Mouse (Mus musculus) liver, embryonic 14.5 days (tissue): ENCODE data around the gene Tmc6. TPM values are rescaled to one million over a fixed set of nuclear protein-coding genes. Genes with fewer than 3 reads are reported as not detected.
A peak's percentile ranks its signal among the peaks of the same experiment; 100 is the strongest.
"Not testable (repeated sequence)": the region's sequence is repeated elsewhere in the genome, so short reads cannot be mapped to it uniquely, and the experiment has no call there.

ENCODE experiments used
- ATAC-seq: fragments of 200-750 bp; cut with Nextera tagmentation; 2 replicates; pipeline ENCODE4 v1.8.0; 2017; ENCODE audit warnings: moderate number of reproducible peaks, mild to moderate bottlenecking, moderate library complexity; ENCODE audit not compliant: insufficient read depth
- DNase-seq, 3 experiments: peaks; one replicate each; pipeline ENCODE4 v3.0.0-alpha.2; 2012 to 2013; ENCODE audit warnings: low read depth in 3 of 3, low spot score in 3 of 3
- H3K27ac ChIP-seq: fragments of 300-500 bp; sonication (generic); 2 replicates; pipeline ENCODE4 v1.5.1; 2014; ENCODE audit warnings: moderate library complexity, mild to moderate bottlenecking, control low read depth, inconsistent platforms
- H3K27me3 ChIP-seq: fragments of 300-500 bp; sonication (generic); 2 replicates; pipeline ENCODE4 v1.6.1; 2014; ENCODE audit warnings: mild to moderate bottlenecking, low read length, moderate library complexity; ENCODE audit not compliant: control insufficient read depth, insufficient read depth
- H3K36me3 ChIP-seq: fragments of 300-500 bp; sonication (generic); replicated peaks from 2 replicates; pipeline ENCODE4 v1.6.1; 2014; ENCODE audit warnings: low read depth; ENCODE audit not compliant: control insufficient read depth, insufficient read depth
- H3K4me1 ChIP-seq, 2 experiments: fragments of 200-500 bp in 1 of 2; fragments of 300-500 bp in 1 of 2; sonication (generic) in 1 of 2; replicated peaks; 2 replicates each; pipeline ENCODE4 v1.6.1; 2012 to 2014; ENCODE audit warnings: antibody characterized with exemption in 1 of 2, inconsistent platforms in 1 of 2, low read length in 1 of 2; ENCODE audit not compliant: control insufficient read depth in 2 of 2, insufficient read depth in 2 of 2
- H3K4me2 ChIP-seq: fragments of 300-500 bp; sonication (generic); 2 replicates; pipeline ENCODE4 v1.6.1; 2014; ENCODE audit warnings: low read depth, mild to moderate bottlenecking, control low read depth, moderate library complexity
- H3K4me3 ChIP-seq, 2 experiments: fragments of 200-500 bp in 1 of 2; fragments of 300-500 bp in 1 of 2; sonication (generic) in 1 of 2; 2 replicates each; pipeline ENCODE4 v1.5.1; 2012 to 2014; ENCODE audit warnings: low read depth in 2 of 2, low read length in 2 of 2, mild to moderate bottlenecking in 2 of 2, control low read depth in 1 of 2, inconsistent platforms in 1 of 2, moderate library complexity in 1 of 2; ENCODE audit not compliant: insufficient read depth in 1 of 2
- H3K9ac ChIP-seq: fragments of 300-500 bp; sonication (generic); replicated peaks from 2 replicates; pipeline ENCODE4 v1.6.1; 2014; ENCODE audit warnings: mild to moderate bottlenecking, control low read depth, moderate library complexity
- H3K9me3 ChIP-seq: fragments of 300-500 bp; sonication (generic); 2 replicates; pipeline ENCODE4 v1.6.1; 2016; ENCODE audit warnings: low read length, mixed read lengths; ENCODE audit not compliant: control insufficient read depth
- CTCF ChIP-seq: IDR thresholded peaks from 2 replicates; pipeline ENCODE4 v1.5.1; 2016; ENCODE audit warnings: antibody characterized with exemption, low read depth, control low read depth
- EP300 ChIP-seq: IDR thresholded peaks from 2 replicates; pipeline ENCODE4 v1.6.1; 2016; ENCODE audit warnings: antibody characterized with exemption, low read depth
- WGBS: fragments of 180-500 bp; shearing (Covaris S2); extraction: QIAGEN DNeasy Blood & Tissue Kit; methylation state at CpG from one replicate; pipeline ENCODE4 v1.1.7; 2014; ENCODE audit not compliant: insufficient replicate concordance; 5-methylcytosine and 5-hydroxymethylcytosine counted together
- polyA plus RNA-seq, 2 experiments: library from polyadenylated mRNA; depleted of rRNA in 1 of 2; stranded (reverse) in 1 of 2; unstranded in 1 of 2; fragments of >200 nt; fragmentation: Nextera tagmentation in 1 of 2; extraction: Ambion mirVana in 1 of 2; gene quantifications; 2 replicates each; pipeline versions ENCODE4 v1.2.1 to v1.2.3; 2012 to 2014

Gene Tmc6
- polyA plus RNA-seq, 2 experiments = 40.5 to 51.8 TPM

GRCm38 (mm10) chr11:117819095-117819494 lies 37.1 kb upstream of the Tmc6 start:
- ATAC-seq (no peak), DNase-seq (no peak)
- WGBS = 77% methylated on average over 8 of the region's 8 CpGs
- H3K36me3 ChIP-seq = peaks cover 91% of the 10 kb centered on the region
- peaks cover 8 to 10% of the 10 kb centered on the region in 2 experiments; a peak in 3 of 4 replicates for H3K4me1 ChIP-seq
- H3K9me3 ChIP-seq = no peaks in the 10 kb centered on the region
- no peak for TF ChIP-seq EP300
- TF ChIP-seq CTCF = no peak
- H3K27me3 ChIP-seq = no peaks in the 10 kb centered on the region
- H3K9ac ChIP-seq = no peak overlapping the region
- H3K4me3 ChIP-seq = no peak overlapping the region
- no peak overlapping the region for H3K4me2 ChIP-seq
- H3K27ac ChIP-seq = no peak overlapping the region

GRCm38 (mm10) chr11:117816389-117816996 lies 34.5 kb upstream of the Tmc6 start:
- no peak overlapping the region for H3K4me2 ChIP-seq
- DNase-seq (no peak), ATAC-seq (no peak)
- H3K27me3 ChIP-seq = no peaks in the 10 kb centered on the region
- H3K9me3 ChIP-seq = no peaks in the 10 kb centered on the region
- H3K36me3 ChIP-seq = peaks cover 90% of the 10 kb centered on the region
- TF ChIP-seq CTCF (no peak), EP300 (no peak)
- no peak overlapping the region for H3K9ac ChIP-seq
- 75% methylated on average over 13 of the region's 13 CpGs for whole genome bisulfite sequencing
- H3K27ac ChIP-seq = no peak overlapping the region
- no peak overlapping the region for H3K4me3 ChIP-seq
- H3K4me1 ChIP-seq = peaks cover 0 to under 1% of the 10 kb centered on the region in 2 experiments; a peak in 2 of 4 replicates

GRCm38 (mm10) chr11:117815850-117816249 lies 33.9 kb upstream of the Tmc6 start:
- ATAC-seq, DNase-seq, H3K9me3 ChIP-seq, H3K9ac ChIP-seq, H3K4me1 ChIP-seq, H3K4me2 ChIP-seq, H3K4me3 ChIP-seq, H3K27me3 ChIP-seq, H3K27ac ChIP-seq: not testable (repeated sequence)
- WGBS = 75% methylated on average over 9 of the region's 9 CpGs
- peaks cover 83% of the 10 kb centered on the region for H3K36me3 ChIP-seq

GRCm38 (mm10) chr11:117814704-117815366 lies 32.8 kb upstream of the Tmc6 start:
- H3K4me1 ChIP-seq = peaks cover 5 to 10% of the 10 kb centered on the region in 2 experiments
- no peaks in the 10 kb centered on the region for H3K27me3 ChIP-seq
- H3K4me3 ChIP-seq = no peak overlapping the region
- no peaks in the 10 kb centered on the region for H3K9me3 ChIP-seq
- 78% methylated on average over 6 of the region's 6 CpGs for WGBS
- H3K4me2 ChIP-seq = no peak overlapping the region
- TF ChIP-seq EP300 (no peak), CTCF (no peak)
- H3K36me3 ChIP-seq = peaks cover 73% of the 10 kb centered on the region
- no peak for ATAC-seq
- H3K27ac ChIP-seq = peak overlapping the region; percentile 28; the same call in 1 of the 2 replicates
- H3K9ac ChIP-seq = no peak overlapping the region
- DNase-seq = no peak

GRCm38 (mm10) chr11:117813867-117814266 lies 31.9 kb upstream of the Tmc6 start:
- H3K4me1 ChIP-seq = peaks cover 10 to 15% of the 10 kb centered on the region in 2 experiments
- no peaks in the 10 kb centered on the region for H3K9me3 ChIP-seq
- 50% methylated on average over 5 of the region's 5 CpGs for WGBS
- no peaks in the 10 kb centered on the region for H3K27me3 ChIP-seq
- TF ChIP-seq CTCF (no peak), EP300 (no peak)
- H3K4me3 ChIP-seq = no peak overlapping the region
- H3K27ac ChIP-seq = peak overlapping the region; percentile 29; the same call in 1 of the 2 replicates
- no peak for ATAC-seq
- no peak overlapping the region for H3K4me2 ChIP-seq
- H3K9ac ChIP-seq = no peak overlapping the region; the same call in 1 of the 2 replicates
- peaks cover 65% of the 10 kb centered on the region for H3K36me3 ChIP-seq
- no peak for DNase-seq
